ENCODE assay signal across 27 mouse cellular contexts in the genomic region with DNA sequence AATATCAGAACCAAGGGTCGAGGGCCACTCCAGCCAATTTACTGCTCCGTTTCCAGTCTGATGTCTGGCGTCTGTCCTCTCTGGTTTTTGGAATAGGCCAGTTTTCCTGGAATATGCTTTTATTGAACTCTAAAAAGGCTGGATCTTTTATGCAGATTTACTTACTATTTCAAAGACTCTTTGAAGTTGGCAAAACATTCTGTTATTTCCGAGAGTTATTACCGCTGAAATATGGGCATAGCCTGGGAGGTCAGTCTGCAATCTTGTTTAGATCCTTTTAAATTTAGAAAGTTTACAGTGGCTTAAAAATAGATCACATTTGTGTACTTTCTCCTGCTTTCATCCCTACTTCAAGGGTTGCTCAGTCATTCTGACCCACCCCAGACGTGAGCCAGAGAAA. TPM values are rescaled to one million over a fixed set of nuclear protein-coding genes. Genes with fewer than 3 reads are reported as not detected.
DNase-seq lines count a peak whose midpoint lies in the region; ATAC-seq and TF ChIP-seq lines count a peak whose summit lies in the region.
"Had no signal": no experiment of that assay in that cellular context is flagged by ENCODE, and none has a peak within 500 bp of the region (broad histone marks: within the 10 kb centered on the region; RNA-seq: fewer than 3 reads in every experiment).

No protein-coding gene starts in this region.

- TF ChIP-seq CTCF in stomach, postnatal 0 days (IDR thresholded peaks at IDR 0.05; ENCODE audit: low read depth), result no peak

- no peaks in the 10 kb centered on the region for H3K27me3 ChIP-seq in intestine, embryonic 14.5 days (replicated peaks; ENCODE audit: control insufficient read depth, insufficient read depth, low read length)
- no peaks in the 10 kb centered on the region for H3K27me3 ChIP-seq in intestine, embryonic 16.5 days (replicated peaks; ENCODE audit: control insufficient read depth, insufficient read depth, low read length)
- H3K27me3 ChIP-seq in lung, embryonic 15.5 days, result no peaks in the 10 kb centered on the region
- no peaks in the 10 kb centered on the region for H3K27me3 ChIP-seq in stomach, embryonic 15.5 days (replicated peaks)
- no peaks in the 10 kb centered on the region for H3K27me3 ChIP-seq in stomach, postnatal 0 days (ENCODE audit: control insufficient read depth, insufficient read depth, low read length)
- H3K27me3 ChIP-seq: CH12.LX; embryonic facial prominence, embryonic 12.5 days; embryonic facial prominence, embryonic 15.5 days; heart, embryonic 13.5 days; Patski had no signal

- TF ChIP-seq EP300 in stomach, postnatal 0 days (optimal IDR thresholded peaks at IDR 0.05), result peak; percentile 76

- H3K27ac ChIP-seq in intestine, embryonic 14.5 days (ENCODE audit: low read depth), result 0 out of 2 replicates have a peak overlapping the region, but pooled peaks have one; percentile 38
- H3K27ac ChIP-seq in intestine, embryonic 16.5 days (ENCODE audit: low read length), result no peak overlapping the region
- H3K27ac ChIP-seq in lung, embryonic 15.5 days, result peak overlapping the region; percentile 70
- peak overlapping the region; percentile 48; the same call in 1 of the 2 replicates for H3K27ac ChIP-seq in stomach, embryonic 15.5 days
- H3K27ac ChIP-seq in stomach, postnatal 0 days (replicated peaks), result peak overlapping the region; percentile 73; the same call in 1 of the 2 replicates
- H3K27ac ChIP-seq: embryonic facial prominence, embryonic 12.5 days; embryonic facial prominence, embryonic 15.5 days; heart, adult 2 months; heart, embryonic 10.5 days; heart, embryonic 13.5 days; hindbrain, embryonic 14.5 days had no signal

- H3K4me2 ChIP-seq in intestine, embryonic 14.5 days (ENCODE audit: low read length), result no peak overlapping the region
- H3K4me2 ChIP-seq in intestine, embryonic 16.5 days (ENCODE audit: low read depth, low read length), result no peak overlapping the region
- no peak overlapping the region for H3K4me2 ChIP-seq in lung, embryonic 15.5 days
- H3K4me2 ChIP-seq in stomach, embryonic 15.5 days, result no peak overlapping the region
- no peak overlapping the region for H3K4me2 ChIP-seq in stomach, postnatal 0 days (replicated peaks; ENCODE audit: low read depth)
- H3K4me2 ChIP-seq: embryonic facial prominence, embryonic 12.5 days; embryonic facial prominence, embryonic 15.5 days; heart, embryonic 13.5 days; hindbrain, embryonic 14.5 days had no signal

- ATAC-seq in intestine, embryonic 14.5 days (replicated peaks; ENCODE audit: low FRiP score, low TSS enrichment, low read depth), result no peak
- ATAC-seq in intestine, embryonic 16.5 days, result no peak
- no peak for ATAC-seq in lung, embryonic 15.5 days (ENCODE audit: borderline replicate concordance, extremely low read depth, low FRiP score, low TSS enrichment)
- ATAC-seq in stomach, embryonic 15.5 days (ENCODE audit: insufficient read depth, low FRiP score, low read depth), result no peak
- ATAC-seq in stomach, postnatal 0 days (ENCODE audit: low FRiP score, low TSS enrichment), result peak; percentile 58; the same call in 1 of the 2 replicates
- ATAC-seq: forebrain, embryonic 14.5 days; forebrain, postnatal 0 days; Patski had no signal

- no peaks in the 10 kb centered on the region for H3K9me3 ChIP-seq in intestine, embryonic 14.5 days (ENCODE audit: control insufficient read depth, low read length)
- H3K9me3 ChIP-seq in intestine, embryonic 16.5 days (ENCODE audit: control insufficient read depth, low read length), result no peaks in the 10 kb centered on the region
- H3K9me3 ChIP-seq in lung, embryonic 15.5 days, result no peaks in the 10 kb centered on the region
- no peaks in the 10 kb centered on the region for H3K9me3 ChIP-seq in stomach, embryonic 15.5 days
- H3K9me3 ChIP-seq in stomach, postnatal 0 days (ENCODE audit: control insufficient read depth, low read length), result no peaks in the 10 kb centered on the region
- H3K9me3 ChIP-seq: embryonic facial prominence, embryonic 12.5 days; embryonic facial prominence, embryonic 15.5 days; G1E; heart, embryonic 10.5 days; heart, embryonic 13.5 days had no signal

- no peak for DNase-seq in intestine, embryonic 14.5 days (ENCODE audit: low spot score)
- DNase-seq in lung, postnatal 4 days, result no peak
- no peak for DNase-seq in stomach, postnatal 0 days (ENCODE audit: low spot score)
- no peak for DNase-seq in testis, postnatal 14 days (ENCODE audit: low spot score)
- DNase-seq: adrenal gland, postnatal 10 days; adrenal gland, postnatal 36 days; B cell, adult 2 months; cerebellum, adult 2 months; cerebellum, adult 9-11 months; cerebellum, postnatal 25 days; forebrain, postnatal 0 days; gastrocnemius, postnatal 25 days; heart, adult 2 months; heart, postnatal 14 days; heart, postnatal 4 days had no signal

- no peak overlapping the region for H3K4me3 ChIP-seq in intestine, embryonic 14.5 days (ENCODE audit: low read depth, low read length)
- no peak overlapping the region for H3K4me3 ChIP-seq in intestine, embryonic 16.5 days (ENCODE audit: low read length)
- no peak overlapping the region for H3K4me3 ChIP-seq in lung, embryonic 15.5 days
- H3K4me3 ChIP-seq in stomach, embryonic 15.5 days (replicated peaks), result no peak overlapping the region
- H3K4me3 ChIP-seq in stomach, postnatal 0 days (ENCODE audit: low read depth, low read length), result no peak overlapping the region
- H3K4me3 ChIP-seq: embryonic facial prominence, embryonic 12.5 days; embryonic facial prominence, embryonic 15.5 days; heart, adult 2 months; heart, embryonic 10.5 days; heart, embryonic 13.5 days had no signal

- 58% methylated on average over 6 of the region's 6 CpGs for WGBS in intestine, embryonic 14.5 days
- WGBS in intestine, embryonic 16.5 days, result 68% methylated on average over 6 of the region's 6 CpGs
- 59% methylated on average over 6 of the region's 6 CpGs for WGBS in lung, embryonic 15.5 days
- 64% methylated on average over 6 of the region's 6 CpGs for WGBS in stomach, embryonic 15.5 days
- 47% methylated on average over 6 of the region's 6 CpGs for WGBS in stomach, postnatal 0 days

- H3K9ac ChIP-seq in intestine, embryonic 14.5 days (ENCODE audit: low read length), result no peak overlapping the region
- no peak overlapping the region for H3K9ac ChIP-seq in intestine, embryonic 16.5 days (ENCODE audit: low read depth, low read length)
- H3K9ac ChIP-seq in lung, embryonic 15.5 days, result no peak overlapping the region
- H3K9ac ChIP-seq in stomach, embryonic 15.5 days, result no peak overlapping the region
- no peak overlapping the region for H3K9ac ChIP-seq in stomach, postnatal 0 days (ENCODE audit: low read length)
- H3K9ac ChIP-seq: embryonic facial prominence, embryonic 12.5 days; embryonic facial prominence, embryonic 15.5 days; forebrain, postnatal 0 days; heart, embryonic 13.5 days; hindbrain, embryonic 14.5 days had no signal

- H3K4me1 ChIP-seq in intestine, embryonic 14.5 days (replicated peaks; ENCODE audit: control insufficient read depth, insufficient read depth, low read length), result peaks cover 13% of the 10 kb centered on the region
- no peaks in the 10 kb centered on the region for H3K4me1 ChIP-seq in intestine, embryonic 16.5 days (ENCODE audit: control insufficient read depth, insufficient read depth, low read length)
- H3K4me1 ChIP-seq in lung, embryonic 15.5 days, result peaks cover 16% of the 10 kb centered on the region
- H3K4me1 ChIP-seq in stomach, embryonic 15.5 days, result no peaks in the 10 kb centered on the region
- H3K4me1 ChIP-seq in stomach, postnatal 0 days (replicated peaks; ENCODE audit: control insufficient read depth, insufficient read depth), result no peaks in the 10 kb centered on the region; the same call in 1 of the 2 replicates
- H3K4me1 ChIP-seq: embryonic facial prominence, embryonic 12.5 days; embryonic facial prominence, embryonic 15.5 days had no signal

- no peaks in the 10 kb centered on the region for H3K36me3 ChIP-seq in intestine, embryonic 14.5 days (ENCODE audit: control insufficient read depth, insufficient read depth, low read length)
- no peaks in the 10 kb centered on the region for H3K36me3 ChIP-seq in intestine, embryonic 16.5 days (ENCODE audit: control insufficient read depth, insufficient read depth, low read length)
- no peaks in the 10 kb centered on the region for H3K36me3 ChIP-seq in lung, embryonic 15.5 days
- H3K36me3 ChIP-seq in stomach, embryonic 15.5 days, result no peaks in the 10 kb centered on the region
- H3K36me3 ChIP-seq in stomach, postnatal 0 days (ENCODE audit: control insufficient read depth, insufficient read depth, low read length), result no peaks in the 10 kb centered on the region
- H3K36me3 ChIP-seq: embryonic facial prominence, embryonic 12.5 days; embryonic facial prominence, embryonic 15.5 days; G1E; heart, embryonic 10.5 days; heart, embryonic 13.5 days had no signal

RNA-seq across cellular contexts. Expression of gene Rasl11b, which starts 29.4 kb away (rescaled TPM):
- 39.6 and 43.8 TPM in 2 replicates for polyA plus RNA-seq in intestine, embryonic 14.5 days (2014; fragmentation: Nextera tagmentation; extraction: Ambion mirVana)
- polyA plus RNA-seq in intestine, embryonic 16.5 days (2015; fragmentation: Nextera tagmentation; extraction: Ambion mirVana), result 31.5 and 37.6 TPM in 2 replicates
- 150 and 154 TPM in 2 replicates for polyA plus RNA-seq in lung, embryonic 15.5 days (2015; fragmentation: Nextera tagmentation; extraction: Ambion mirVana)
- polyA plus RNA-seq in stomach, embryonic 15.5 days (2015; fragmentation: Nextera tagmentation; extraction: Ambion mirVana), result 47.9 and 50.3 TPM in 2 replicates
- 33.6 and 45.0 TPM in 2 replicates for polyA plus RNA-seq in stomach, postnatal 0 days (2015; fragmentation: Nextera tagmentation; extraction: Ambion mirVana)
